Mouse (Mus musculus): ENCODE results near the gene Iqcn.
A peak's percentile ranks its signal among the peaks of the same experiment; 100 is the strongest.

Gene Iqcn

GRCm38 (mm10) chr8:70678679-70679078 lies 24.6 kb upstream of the Iqcn start:
- DNase-seq (ENCODE audit: low read depth, low spot score), result no peak

- no peak for DNase-seq (ENCODE audit: low read depth, low spot score)
These were observed 23.9 kb upstream of the Iqcn start for GRCm38 (mm10) chr8:70679404-70679803.

- no peak for DNase-seq (ENCODE audit: low read depth, low spot score)
These were observed 23.2 kb upstream of the Iqcn start for GRCm38 (mm10) chr8:70680039-70680438.

GRCm38 (mm10) chr8:70681410-70681809 lies 21.8 kb upstream of the Iqcn start:
- DNase-seq (ENCODE audit: low read depth, low spot score), result no peak

- DNase-seq (ENCODE audit: low read depth, low spot score), result no peak
These were observed 21.1 kb upstream of the Iqcn start for GRCm38 (mm10) chr8:70682193-70682592.

GRCm38 (mm10) chr8:70682692-70683091 lies 20.6 kb upstream of the Iqcn start:
- DNase-seq (ENCODE audit: low read depth, low spot score), result no peak

GRCm38 (mm10) chr8:70684291-70684690 lies 19.0 kb upstream of the Iqcn start:
- DNase-seq (ENCODE audit: low read depth, low spot score), result peak; percentile 88

- no peak for DNase-seq (ENCODE audit: low read depth, low spot score)
These were observed 15.7 kb upstream of the Iqcn start for GRCm38 (mm10) chr8:70687576-70687975.

GRCm38 (mm10) chr8:70688136-70688535 lies 15.1 kb upstream of the Iqcn start:
- no peak for DNase-seq (ENCODE audit: low read depth, low spot score)

- DNase-seq (ENCODE audit: low read depth, low spot score), result no peak
These were observed 13.3 kb upstream of the Iqcn start for GRCm38 (mm10) chr8:70689892-70690390.

- DNase-seq (ENCODE audit: low read depth, low spot score), result no peak
These were observed 12.0 kb upstream of the Iqcn start for GRCm38 (mm10) chr8:70691230-70691629.

GRCm38 (mm10) chr8:70691727-70692231 lies 11.5 kb upstream of the Iqcn start:
- DNase-seq (ENCODE audit: low read depth, low spot score), result no peak

- peak; percentile 59 for DNase-seq (ENCODE audit: low read depth, low spot score)
These were observed 9.6 kb upstream of the Iqcn start for GRCm38 (mm10) chr8:70693636-70694035.

- peak; percentile 88 for DNase-seq (ENCODE audit: low read depth, low spot score)
These were observed 7.8 kb upstream of the Iqcn start for GRCm38 (mm10) chr8:70695318-70696018.

GRCm38 (mm10) chr8:70696019-70696885 lies 7.0 kb upstream of the Iqcn start:
- peak; percentile 92 for DNase-seq (ENCODE audit: low read depth, low spot score)

GRCm38 (mm10) chr8:70696946-70697345 lies 6.3 kb upstream of the Iqcn start:
- peak; percentile 29 for DNase-seq (ENCODE audit: low read depth, low spot score)

GRCm38 (mm10) chr8:70697366-70698250 lies 5.6 kb upstream of the Iqcn start:
- DNase-seq (ENCODE audit: low read depth, low spot score), result peak; percentile 41

GRCm38 (mm10) chr8:70698310-70699109 lies 4.7 kb upstream of the Iqcn start, which contains the start of gene Jund:
Jund (plus strand) TSS chr8:70698949.
- DNase-seq (ENCODE audit: low read depth, low spot score), result peak; percentile 99

GRCm38 (mm10) chr8:70699116-70699833 lies 4.0 kb upstream of the Iqcn start:
- DNase-seq (ENCODE audit: low read depth, low spot score), result no peak
